Mouse (Mus musculus) lung, embryonic 14.5 days (tissue): ENCODE measurements around the gene Oaz2. TPM values are rescaled to one million over a fixed set of nuclear protein-coding genes. Genes with fewer than 3 reads are reported as not detected.

Experiments
- ATAC-seq: fragments of 200-750 bp; cut with Nextera tagmentation; 2 replicates; pipeline ENCODE4 v1.8.0; 2017; ENCODE audit warnings: mild to moderate bottlenecking, moderate TSS enrichment, moderate library complexity; ENCODE audit not compliant: insufficient read depth
- DNase-seq: peaks from one replicate; pipeline ENCODE4 v3.0.0-alpha.2; 2015
- H3K27ac ChIP-seq: fragments of 300-500 bp; sonication (generic); 2 replicates; pipeline ENCODE4 v1.5.1; 2014; ENCODE audit warnings: low read depth, mild to moderate bottlenecking, moderate library complexity
- H3K27me3 ChIP-seq: fragments of 300-500 bp; sonication (generic); 2 replicates; pipeline ENCODE4 v1.6.1; 2014; ENCODE audit warnings: low read length, control low read depth; ENCODE audit not compliant: insufficient read depth
- H3K36me3 ChIP-seq: fragments of 300-500 bp; sonication (generic); 2 replicates; pipeline ENCODE4 v1.6.1; 2014; ENCODE audit warnings: control low read depth; ENCODE audit not compliant: insufficient read depth
- H3K4me1 ChIP-seq: fragments of 300-500 bp; sonication (generic); 2 replicates; pipeline ENCODE4 v1.6.1; 2014; ENCODE audit warnings: antibody characterized with exemption, control low read depth; ENCODE audit not compliant: insufficient read depth
- H3K4me2 ChIP-seq: fragments of 300-500 bp; sonication (generic); 2 replicates; pipeline ENCODE4 v1.6.1; 2014; ENCODE audit warnings: mild to moderate bottlenecking
- H3K4me3 ChIP-seq: fragments of 300-500 bp; sonication (generic); 2 replicates; pipeline ENCODE4 v1.5.1; 2014; ENCODE audit warnings: low read depth, low read length
- H3K9ac ChIP-seq: fragments of 300-500 bp; sonication (generic); 2 replicates; pipeline ENCODE4 v1.6.1; 2014
- H3K9me3 ChIP-seq: fragments of 300-500 bp; sonication (generic); 2 replicates; pipeline ENCODE4 v1.6.1; 2016; ENCODE audit warnings: low read depth, low read length, control low read depth
- CTCF ChIP-seq: IDR thresholded peaks from 2 replicates; pipeline ENCODE4 v1.5.1; 2016; ENCODE audit warnings: antibody characterized with exemption, low read depth
- WGBS: fragments of 180-500 bp; shearing (Covaris S2); extraction: QIAGEN DNeasy Blood & Tissue Kit; methylation state at CpG from one replicate; pipeline ENCODE4 v1.1.7; 2014; 5-methylcytosine and 5-hydroxymethylcytosine counted together
- polyA plus RNA-seq: library from polyadenylated mRNA; unstranded; fragments of >200 nt; fragmentation: Nextera tagmentation; extraction: Ambion mirVana; gene quantifications from 2 replicates; pipeline ENCODE4 v1.2.1, GENCODE M21; 2014

Gene Oaz2
- polyA plus RNA-seq, 1 experiment from 2014 or later, result 263 TPM

DNA sequence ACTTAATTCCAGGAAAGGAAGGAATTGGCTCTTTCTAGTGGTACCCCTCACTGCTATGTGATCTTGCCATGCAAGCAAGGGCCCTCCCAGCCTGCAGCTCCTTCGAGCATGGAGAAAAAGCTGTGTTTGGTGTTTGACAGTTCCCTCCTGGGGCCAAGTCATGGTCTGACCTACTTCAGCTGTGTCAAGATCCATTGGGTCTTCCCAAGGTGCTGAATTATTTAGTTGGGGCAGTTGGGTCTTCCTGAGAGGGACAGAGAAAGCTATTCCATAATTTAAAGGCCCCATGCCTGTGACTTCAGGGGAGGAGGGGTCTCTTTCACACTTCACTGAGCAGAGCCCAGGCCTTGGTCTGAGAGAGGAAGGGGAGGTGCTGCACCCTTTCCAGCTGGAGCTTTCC lies 6.3 kb upstream of the Oaz2 start:
- H3K9me3 ChIP-seq, result no peaks in the 10 kb centered on the region
- H3K4me1 ChIP-seq, result no peaks in the 10 kb centered on the region
- WGBS, result 64% methylated on average over 1 of the region's 1 CpGs
- H3K27ac ChIP-seq, result no peak overlapping the region
- H3K4me2 ChIP-seq, result no peak overlapping the region
- H3K9ac ChIP-seq, result no peak overlapping the region
- no peak for TF ChIP-seq CTCF
- DNase-seq, result no peak
- H3K27me3 ChIP-seq, result no peaks in the 10 kb centered on the region
- H3K36me3 ChIP-seq, result no peaks in the 10 kb centered on the region
- no peak overlapping the region for H3K4me3 ChIP-seq
- no peak for ATAC-seq

DNA sequence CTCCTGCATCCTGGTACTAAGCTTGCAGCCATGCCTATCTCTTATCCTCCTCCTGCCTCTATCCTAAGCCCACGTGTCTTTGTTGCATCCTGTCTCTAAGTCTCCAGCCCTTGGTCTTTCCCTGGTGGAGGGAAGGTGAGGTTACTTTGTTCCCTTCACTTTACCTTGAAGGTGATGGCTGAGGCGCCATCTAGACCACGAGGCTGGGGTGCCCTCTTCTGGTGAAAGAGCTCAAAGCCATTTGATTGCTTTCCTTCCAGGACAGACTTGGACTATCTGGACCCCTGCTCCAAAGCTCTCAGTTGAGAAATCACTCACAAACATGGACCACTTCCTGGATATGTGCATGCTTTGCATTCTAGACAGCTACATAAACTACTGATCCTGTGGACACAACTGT lies 3.6 kb upstream of the Oaz2 start:
- Histone ChIP-seq H3K36me3 (no peaks in the 10 kb centered on the region), H3K9me3 (no peaks in the 10 kb centered on the region), H3K4me2 (no peak overlapping the region), H3K27ac (no peak overlapping the region), H3K4me3 (no peak overlapping the region), H3K27me3 (no peaks in the 10 kb centered on the region), H3K4me1 (no peaks in the 10 kb centered on the region), H3K9ac (no peak overlapping the region)
- DNase-seq, result peak; percentile 83
- WGBS, result 2% methylated on average over 3 of the region's 3 CpGs
- ATAC-seq, result no peak
- TF ChIP-seq CTCF, result peak; percentile 89

DNA sequence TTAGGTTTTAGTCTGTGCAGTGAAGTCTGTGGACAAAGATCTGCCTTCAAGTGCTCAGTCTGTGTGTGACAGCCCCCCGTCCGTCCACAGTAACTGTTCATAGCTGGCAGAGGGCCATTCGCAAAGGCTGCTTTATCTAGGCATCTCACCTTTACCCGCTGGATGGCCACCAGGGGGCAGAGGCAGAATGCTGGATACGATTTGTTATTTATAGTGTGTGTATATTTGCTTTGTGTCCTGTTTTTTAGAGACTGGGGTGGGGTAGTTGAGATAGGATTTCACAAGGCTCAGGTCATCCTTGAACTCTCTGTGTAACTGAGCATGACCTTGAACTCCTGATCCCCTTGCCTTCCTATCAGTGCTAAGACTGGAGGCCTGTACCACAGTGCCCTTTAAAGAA lies 1.8 kb upstream of the Oaz2 start:
- peak; percentile 87 for TF ChIP-seq CTCF
- Histone ChIP-seq H3K9ac (no peak overlapping the region), H3K9me3 (no peaks in the 10 kb centered on the region), H3K4me2 (no peak overlapping the region), H3K27ac (no peak overlapping the region), H3K36me3 (no peaks in the 10 kb centered on the region), H3K4me3 (no peak overlapping the region), H3K4me1 (no peaks in the 10 kb centered on the region), H3K27me3 (no peaks in the 10 kb centered on the region)
- 16% methylated on average over 5 of the region's 5 CpGs for WGBS
- peak; percentile 75 for DNase-seq
- no peak for ATAC-seq

DNA sequence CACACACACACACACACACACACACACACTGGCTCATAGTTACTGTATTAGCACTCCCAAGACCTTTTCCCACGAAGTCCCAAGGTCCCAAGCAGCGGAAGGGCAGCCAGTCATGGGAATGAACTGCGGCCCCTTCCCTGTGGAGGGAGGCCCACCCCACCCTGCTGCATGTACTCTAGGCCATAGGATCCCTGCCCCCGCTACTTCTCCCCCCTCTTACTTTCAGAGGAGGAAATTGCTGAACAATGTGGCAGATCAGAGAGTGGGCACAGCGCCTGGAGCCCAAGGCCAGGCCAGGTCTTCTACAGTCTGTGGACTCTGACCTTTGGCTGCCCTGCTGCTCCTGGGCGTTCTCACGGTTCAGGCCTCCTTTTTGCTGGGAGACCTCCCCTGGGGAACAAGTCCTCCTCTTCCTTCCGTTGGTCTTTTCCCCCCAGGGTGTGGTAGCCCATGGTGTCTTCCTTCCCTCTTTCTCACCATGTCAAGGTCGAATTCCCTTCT lies 3.7 kb downstream of the Oaz2 start:
- no peaks in the 10 kb centered on the region for H3K36me3 ChIP-seq
- TF ChIP-seq CTCF, result no peak
- DNase-seq (peak; percentile 56), ATAC-seq (no peak)
- no peaks in the 10 kb centered on the region for H3K27me3 ChIP-seq
- H3K4me1 ChIP-seq, result no peaks in the 10 kb centered on the region; the same call in 1 of the 2 replicates
- peak overlapping the region; percentile 8; the same call in 1 of the 2 replicates for H3K27ac ChIP-seq
- no peak overlapping the region for H3K4me3 ChIP-seq
- no peak overlapping the region for H3K9ac ChIP-seq
- no peaks in the 10 kb centered on the region for H3K9me3 ChIP-seq
- no peak overlapping the region for H3K4me2 ChIP-seq
- WGBS, result 47% methylated on average over 9 of the region's 9 CpGs

DNA sequence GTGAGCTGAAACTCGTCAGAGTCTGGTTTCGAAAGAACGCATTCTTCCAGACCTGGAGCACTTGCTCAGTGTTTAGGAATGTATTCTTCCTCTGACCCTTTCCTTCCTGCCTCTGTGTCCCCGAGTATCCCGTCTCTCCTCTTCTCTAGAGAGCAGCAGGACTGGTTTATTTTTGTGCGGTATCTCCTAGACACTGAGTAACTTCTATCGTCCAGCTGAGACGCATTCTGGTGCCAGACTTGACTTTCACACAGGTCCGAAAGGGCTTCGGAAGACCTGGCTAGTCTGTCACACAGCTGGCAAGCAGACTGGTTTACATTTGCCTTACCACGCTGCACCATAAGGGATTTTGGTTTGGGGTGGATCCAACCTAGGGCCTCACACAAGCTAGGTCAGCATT lies 5.2 kb downstream of the Oaz2 start:
- H3K4me1 ChIP-seq, result peaks cover 4% of the 10 kb centered on the region
- no peak for ATAC-seq
- H3K4me2 ChIP-seq, result no peak overlapping the region
- H3K27ac ChIP-seq, result no peak overlapping the region; the same call in 1 of the 2 replicates
- H3K9me3 ChIP-seq, result no peaks in the 10 kb centered on the region
- H3K27me3 ChIP-seq, result no peaks in the 10 kb centered on the region
- no peak overlapping the region for H3K4me3 ChIP-seq
- no peak overlapping the region for H3K9ac ChIP-seq
- 39% methylated on average over 11 of the region's 11 CpGs for WGBS
- no peak for DNase-seq
- H3K36me3 ChIP-seq, result no peaks in the 10 kb centered on the region
- TF ChIP-seq CTCF, result no peak

DNA sequence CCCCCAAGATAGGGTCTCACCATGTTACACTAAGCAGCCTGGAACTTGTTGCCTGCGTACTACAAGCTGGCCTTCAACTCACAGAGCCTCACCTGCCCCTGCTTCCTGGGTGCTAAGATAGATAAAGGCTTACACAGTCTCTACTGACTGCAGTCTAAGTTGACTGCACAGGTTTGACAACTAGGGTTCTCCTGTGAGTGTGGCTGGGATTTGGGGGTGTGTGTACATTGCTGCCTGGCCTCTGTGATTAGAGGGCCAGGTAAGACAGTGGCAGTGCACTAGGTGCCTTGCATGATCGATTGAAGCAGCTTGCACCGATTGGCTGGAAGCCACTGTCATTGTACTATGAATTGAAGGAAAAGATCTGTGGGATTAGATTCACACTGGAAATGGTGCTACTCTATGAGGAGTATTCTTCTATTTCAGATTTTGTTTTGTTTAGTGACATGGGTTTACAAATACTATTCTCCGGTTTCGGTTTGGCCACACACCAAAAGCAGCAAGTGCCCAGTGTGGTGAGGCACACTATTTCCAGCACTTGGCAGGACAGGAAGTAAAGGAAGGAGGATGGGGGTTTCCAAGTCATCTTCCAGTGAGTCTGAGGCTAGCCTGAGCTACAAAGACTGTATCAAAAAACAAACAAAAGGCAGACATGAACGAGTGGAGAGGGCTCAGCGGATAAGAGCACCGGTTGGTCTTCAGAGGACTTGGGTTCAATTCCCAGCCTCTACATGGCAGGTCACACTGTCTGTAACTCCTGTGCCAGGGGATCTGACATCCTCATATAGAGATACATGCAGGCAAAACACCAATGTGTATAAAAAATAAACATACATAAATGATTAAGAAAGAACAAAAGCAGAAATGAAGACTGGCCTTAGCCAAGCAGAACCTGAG lies 7.9 kb downstream of the Oaz2 start:
- no peak for DNase-seq
- Histone ChIP-seq H3K9ac (peak overlapping the region; percentile 73; the same call in 1 of the 2 replicates), H3K27me3 (no peaks in the 10 kb centered on the region), H3K27ac (peak overlapping the region; percentile 15; the same call in 1 of the 2 replicates), H3K4me3 (peak overlapping the region; percentile 64), H3K4me1 (peaks cover 28% of the 10 kb centered on the region), H3K4me2 (peak overlapping the region; percentile 86), H3K36me3 (0 out of 2 replicates have a peak, but pooled peaks cover 3% of the 10 kb centered on the region), H3K9me3 (no peaks in the 10 kb centered on the region)
- peak; percentile 32 for ATAC-seq
- TF ChIP-seq CTCF, result no peak
- WGBS, result 49% methylated on average over 8 of the region's 8 CpGs
